Mouse (Mus musculus): Measurements from ENCODE around the gene C8a.
A peak's percentile ranks its signal among the peaks of the same experiment; 100 is the strongest.

The C8a gene

GRCm38 (mm10) chr4:104876323-104876722 lies at the start of gene C8a:
Gene C8a, minus strand, starts transcription at chr4:104876398.
- DNase-seq (ENCODE audit: low spot score in 2 of 2): no peak

GRCm38 (mm10) chr4:104925383-104925782 lies 49.2 kb upstream of the C8a start:
- no peak for DNase-seq (ENCODE audit: low spot score in 2 of 2)

GRCm38 (mm10) chr4:104918017-104918416 lies 41.8 kb upstream of the C8a start:
- DNase-seq (ENCODE audit: low spot score in 2 of 2): no peak

GRCm38 (mm10) chr4:104914711-104915247 lies 38.6 kb upstream of the C8a start:
- DNase-seq (ENCODE audit: low spot score in 2 of 2): peak; percentile 9 to 26

- DNase-seq (ENCODE audit: low spot score in 2 of 2): peak; percentile 24 to 49
Observed at GRCm38 (mm10) chr4:104913291-104914129, 37.3 kb upstream of the C8a start, which contains the start of gene Fyb2. Gene Fyb2, plus strand, starts transcription at chr4:104913456.

GRCm38 (mm10) chr4:104911685-104912084 lies 35.5 kb upstream of the C8a start:
- DNase-seq (ENCODE audit: low spot score in 2 of 2): peak; percentile 51 to 76

GRCm38 (mm10) chr4:104905049-104905448 lies 28.9 kb upstream of the C8a start:
- DNase-seq (ENCODE audit: low spot score in 2 of 2): no peak

GRCm38 (mm10) chr4:104902836-104903235 lies 26.6 kb upstream of the C8a start:
- DNase-seq (ENCODE audit: low spot score in 2 of 2): no peak

- peak in 1 of 2 experiments; percentile 16 for DNase-seq (ENCODE audit: low spot score in 2 of 2)
Observed at GRCm38 (mm10) chr4:104894004-104894734, 18.0 kb upstream of the C8a start.

GRCm38 (mm10) chr4:104893588-104893987 lies 17.4 kb upstream of the C8a start:
- no peak for DNase-seq (ENCODE audit: low spot score in 2 of 2)

GRCm38 (mm10) chr4:104891708-104892107 lies 15.5 kb upstream of the C8a start:
- peak in 1 of 2 experiments; percentile 25 for DNase-seq (ENCODE audit: low spot score in 2 of 2)

- DNase-seq (ENCODE audit: low spot score in 2 of 2): no peak
Observed at GRCm38 (mm10) chr4:104888499-104889262, 12.5 kb upstream of the C8a start.

GRCm38 (mm10) chr4:104887486-104887885 lies 11.3 kb upstream of the C8a start:
- DNase-seq (ENCODE audit: low spot score in 2 of 2): no peak

GRCm38 (mm10) chr4:104875832-104876231 lies 366 bp downstream of the C8a start:
- no peak for DNase-seq (ENCODE audit: low spot score in 2 of 2)

GRCm38 (mm10) chr4:104870196-104870595 lies 6.0 kb downstream of the C8a start:
- no peak for DNase-seq (ENCODE audit: low spot score in 2 of 2)

- DNase-seq (ENCODE audit: low spot score in 2 of 2): no peak
Observed at GRCm38 (mm10) chr4:104869581-104869980, 6.6 kb downstream of the C8a start.

- DNase-seq (ENCODE audit: low spot score in 2 of 2): no peak
Observed at GRCm38 (mm10) chr4:104864397-104864796, 11.8 kb downstream of the C8a start.

GRCm38 (mm10) chr4:104861241-104861640 lies 15.0 kb downstream of the C8a start:
- DNase-seq (ENCODE audit: low spot score in 2 of 2): no peak

- no peak for DNase-seq (ENCODE audit: low spot score in 2 of 2)
Observed at GRCm38 (mm10) chr4:104857823-104858222, 18.4 kb downstream of the C8a start.

- no peak for DNase-seq (ENCODE audit: low spot score in 2 of 2)
Observed at GRCm38 (mm10) chr4:104857029-104857428, 19.2 kb downstream of the C8a start, which contains the start of gene Gm17662. Gene Gm17662, plus strand, starts transcription at chr4:104857329.

- no peak for DNase-seq (ENCODE audit: low spot score in 2 of 2)
Observed at GRCm38 (mm10) chr4:104855216-104855615, 21.0 kb downstream of the C8a start.

GRCm38 (mm10) chr4:104843546-104843945 lies 32.7 kb downstream of the C8a start:
- no peak for DNase-seq (ENCODE audit: low spot score in 2 of 2)
